Mouse (Mus musculus) hindbrain, embryonic 14.5 days (tissue): ENCODE measurements at regions not wholly inside any gene's neighbourhood (a gene's known extent, or its start where the extent isn't known, plus 50 kb on each side); places are given as distances from the start of the nearest gene placed in this dataset.
A peak's percentile ranks its signal among the peaks of the same experiment; 100 is the strongest.

Experiments used
- ATAC-seq: fragments of 200-750 bp; cut with Nextera tagmentation; 2 replicates; pipeline ENCODE4 v1.8.0; 2017; ENCODE audit warnings: moderate number of reproducible peaks, mild to moderate bottlenecking, moderate TSS enrichment, moderate library complexity; ENCODE audit not compliant: low FRiP score
- DNase-seq: peaks from one replicate; pipeline ENCODE4 v3.0.0-alpha.2; 2015; ENCODE audit warnings: low spot score
- H3K27ac ChIP-seq: fragments of 300-500 bp; sonication (generic); 2 replicates; pipeline ENCODE4 v1.5.1; 2014; ENCODE audit warnings: mild to moderate bottlenecking, moderate library complexity
- H3K27me3 ChIP-seq: fragments of 300-500 bp; sonication (generic); 2 replicates; pipeline ENCODE4 v1.6.1; 2014; ENCODE audit warnings: mild to moderate bottlenecking, low read length, mixed read lengths; ENCODE audit not compliant: control insufficient read depth, insufficient read depth
- H3K36me3 ChIP-seq: fragments of 300-500 bp; sonication (generic); replicated peaks from 2 replicates; pipeline ENCODE4 v1.6.1; 2014; ENCODE audit not compliant: control insufficient read depth, insufficient read depth
- H3K4me1 ChIP-seq: fragments of 300-500 bp; sonication (generic); replicated peaks from 2 replicates; pipeline ENCODE4 v1.6.1; 2014; ENCODE audit warnings: antibody characterized with exemption, low read length, mixed read lengths; ENCODE audit not compliant: control insufficient read depth, insufficient read depth
- H3K4me2 ChIP-seq: fragments of 300-500 bp; sonication (generic); replicated peaks from 2 replicates; pipeline ENCODE4 v1.6.1; 2014; ENCODE audit warnings: mild to moderate bottlenecking, moderate library complexity
- H3K4me3 ChIP-seq: fragments of 300-500 bp; sonication (generic); replicated peaks from 2 replicates; pipeline ENCODE4 v1.5.1; 2014; ENCODE audit warnings: mild to moderate bottlenecking, low read length
- H3K9ac ChIP-seq: fragments of 300-500 bp; sonication (generic); 2 replicates; pipeline ENCODE4 v1.6.1; 2014
- H3K9me3 ChIP-seq: fragments of 300-500 bp; sonication (generic); 2 replicates; pipeline ENCODE4 v1.6.1; 2016; ENCODE audit warnings: low read length; ENCODE audit not compliant: control insufficient read depth
- WGBS: fragments of 180-500 bp; shearing (Covaris S2); extraction: QIAGEN DNeasy Blood & Tissue Kit; methylation state at CpG from one replicate; pipeline ENCODE4 v1.1.7; 2014; 5-methylcytosine and 5-hydroxymethylcytosine counted together

GRCm38 (mm10) chr8:36016321-36017114 lies 250.9 kb downstream of the Gm19410 start:
- Histone ChIP-seq H3K27me3 (no peaks in the 10 kb centered on the region), H3K4me3 (no peak overlapping the region), H3K4me1 (peaks cover 40% of the 10 kb centered on the region), H3K36me3 (no peaks in the 10 kb centered on the region), H3K4me2 (no peak overlapping the region), H3K27ac (peak overlapping the region; percentile 71), H3K9me3 (no peaks in the 10 kb centered on the region), H3K9ac (no peak overlapping the region)
- 50% methylated on average over 20 of the region's 20 CpGs for WGBS
- no peak for DNase-seq
- peak; percentile 58; the same call in 1 of the 2 replicates for ATAC-seq

- no peak overlapping the region for H3K4me3 ChIP-seq
- peaks cover 31% of the 10 kb centered on the region for H3K4me1 ChIP-seq
- no peaks in the 10 kb centered on the region for H3K36me3 ChIP-seq
- H3K9ac ChIP-seq, result no peak overlapping the region
- H3K27ac ChIP-seq, result no peak overlapping the region
- H3K4me2 ChIP-seq, result no peak overlapping the region
- DNase-seq (no peak), ATAC-seq (no peak)
- H3K9me3 ChIP-seq, result no peaks in the 10 kb centered on the region
- no peaks in the 10 kb centered on the region for H3K27me3 ChIP-seq
- WGBS, result 85% methylated on average over 15 of the region's 15 CpGs
These were observed 253.6 kb downstream of the Gm19410 start for GRCm38 (mm10) chr8:36018993-36019753.

- ATAC-seq, result no peak
- no peak overlapping the region for H3K4me2 ChIP-seq
- H3K4me1 ChIP-seq, result peaks cover 25% of the 10 kb centered on the region
- H3K27me3 ChIP-seq, result no peaks in the 10 kb centered on the region
- H3K36me3 ChIP-seq, result no peaks in the 10 kb centered on the region
- 94% methylated on average over 7 of the region's 7 CpGs for WGBS
- DNase-seq, result no peak
- no peak overlapping the region for H3K9ac ChIP-seq
- H3K27ac ChIP-seq, result no peak overlapping the region
- no peaks in the 10 kb centered on the region for H3K9me3 ChIP-seq
- no peak overlapping the region for H3K4me3 ChIP-seq
These were observed 254.3 kb downstream of the Gm19410 start for GRCm38 (mm10) chr8:36019895-36020294.

- ATAC-seq (no peak), DNase-seq (no peak)
- H3K27ac ChIP-seq, result peak overlapping the region; percentile 32; the same call in 1 of the 2 replicates
- no peaks in the 10 kb centered on the region for H3K36me3 ChIP-seq
- H3K4me1 ChIP-seq, result no peaks in the 10 kb centered on the region
- no peak overlapping the region for H3K4me2 ChIP-seq
- WGBS, result 76% methylated on average over 11 of the region's 11 CpGs
- no peak overlapping the region for H3K4me3 ChIP-seq
- H3K9ac ChIP-seq, result no peak overlapping the region
- no peaks in the 10 kb centered on the region for H3K9me3 ChIP-seq
- H3K27me3 ChIP-seq, result no peaks in the 10 kb centered on the region
These were observed 262.0 kb downstream of the Gm19410 start for GRCm38 (mm10) chr8:36027586-36027985.

GRCm38 (mm10) chr8:36028121-36028955 lies 262.7 kb downstream of the Gm19410 start:
- H3K9ac ChIP-seq, result no peak overlapping the region
- no peaks in the 10 kb centered on the region for H3K9me3 ChIP-seq
- DNase-seq (no peak), ATAC-seq (no peak)
- no peak overlapping the region for H3K27ac ChIP-seq
- H3K4me2 ChIP-seq, result no peak overlapping the region
- H3K4me1 ChIP-seq, result no peaks in the 10 kb centered on the region
- H3K4me3 ChIP-seq, result no peak overlapping the region
- H3K36me3 ChIP-seq, result no peaks in the 10 kb centered on the region
- no peaks in the 10 kb centered on the region for H3K27me3 ChIP-seq
- WGBS, result 94% methylated on average over 9 of the region's 9 CpGs

- no peaks in the 10 kb centered on the region for H3K36me3 ChIP-seq
- H3K4me3 ChIP-seq, result no peak overlapping the region
- H3K9me3 ChIP-seq, result no peaks in the 10 kb centered on the region
- no peak overlapping the region for H3K4me2 ChIP-seq
- no peak overlapping the region for H3K27ac ChIP-seq
- H3K9ac ChIP-seq, result no peak overlapping the region
- H3K4me1 ChIP-seq, result no peaks in the 10 kb centered on the region
- ATAC-seq (no peak), DNase-seq (no peak)
- WGBS, result 97% methylated on average over 2 of the region's 2 CpGs
- H3K27me3 ChIP-seq, result no peaks in the 10 kb centered on the region
These were observed 263.9 kb downstream of the Gm19410 start for GRCm38 (mm10) chr8:36029445-36029844.

GRCm38 (mm10) chr8:36030237-36030636 lies 264.6 kb downstream of the Gm19410 start:
- Histone ChIP-seq H3K4me2 (no peak overlapping the region), H3K9me3 (no peaks in the 10 kb centered on the region), H3K27ac (no peak overlapping the region), H3K9ac (no peak overlapping the region), H3K36me3 (no peaks in the 10 kb centered on the region), H3K27me3 (no peaks in the 10 kb centered on the region), H3K4me1 (no peaks in the 10 kb centered on the region), H3K4me3 (no peak overlapping the region)
- ATAC-seq (no peak), DNase-seq (no peak)
- WGBS, result 80% methylated on average over 3 of the region's 3 CpGs

- H3K4me2 ChIP-seq, result no peak overlapping the region
- H3K4me3 ChIP-seq, result no peak overlapping the region
- no peak overlapping the region for H3K9ac ChIP-seq
- H3K27me3 ChIP-seq, result no peaks in the 10 kb centered on the region
- no peaks in the 10 kb centered on the region for H3K4me1 ChIP-seq
- DNase-seq (no peak), ATAC-seq (no peak)
- no peaks in the 10 kb centered on the region for H3K36me3 ChIP-seq
- no peak overlapping the region for H3K27ac ChIP-seq
- 70% methylated on average over 10 of the region's 10 CpGs for WGBS
- no peaks in the 10 kb centered on the region for H3K9me3 ChIP-seq
These were observed 266.6 kb downstream of the Gm19410 start for GRCm38 (mm10) chr8:36031966-36032719.
